Comparison of ENCODE assay signal across 31 mouse cellular contexts in the genomic region with DNA sequence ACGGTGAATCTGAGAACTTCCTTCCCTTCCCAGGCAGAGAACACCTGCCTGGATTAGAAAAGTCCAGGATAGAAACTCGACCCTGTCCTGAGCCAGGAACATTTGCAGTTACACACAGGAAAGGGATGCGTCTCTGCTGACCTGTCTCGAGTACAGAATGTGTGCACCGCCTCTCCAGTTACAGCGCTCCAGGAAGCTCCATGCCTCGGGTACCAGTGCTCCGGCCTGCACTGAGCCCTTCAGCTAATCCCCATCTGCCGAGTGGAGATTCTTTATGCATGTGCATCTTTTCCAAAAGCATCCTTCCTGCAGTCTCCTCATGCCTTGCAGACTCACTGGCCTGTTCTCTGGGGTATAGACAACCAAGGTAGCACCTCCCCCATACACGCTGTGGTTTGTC. TPM values are rescaled to one million over a fixed set of nuclear protein-coding genes. Genes with fewer than 3 reads are reported as not detected.
"Had no signal": no experiment of that assay in that cellular context is flagged by ENCODE, and none has a peak within 500 bp of the region (broad histone marks: within the 10 kb centered on the region; RNA-seq: fewer than 3 reads in every experiment).

No protein-coding gene starts in this region.

- H3K9me3 ChIP-seq: embryonic facial prominence, embryonic 10.5 days; embryonic facial prominence, embryonic 12.5 days; embryonic facial prominence, embryonic 13.5 days; embryonic facial prominence, embryonic 15.5 days; forebrain, embryonic 10.5 days; forebrain, embryonic 12.5 days; forebrain, embryonic 13.5 days; forebrain, embryonic 15.5 days had no signal

- H3K36me3 ChIP-seq: embryonic facial prominence, embryonic 10.5 days; embryonic facial prominence, embryonic 12.5 days; embryonic facial prominence, embryonic 13.5 days; embryonic facial prominence, embryonic 15.5 days; forebrain, embryonic 10.5 days; forebrain, embryonic 12.5 days; forebrain, embryonic 15.5 days had no signal

- H3K9ac ChIP-seq: embryonic facial prominence, embryonic 12.5 days; embryonic facial prominence, embryonic 13.5 days; embryonic facial prominence, embryonic 15.5 days; forebrain, embryonic 12.5 days; forebrain, embryonic 13.5 days; forebrain, embryonic 15.5 days; forebrain, postnatal 0 days had no signal

- H3K4me1 ChIP-seq: embryonic facial prominence, embryonic 13.5 days; embryonic facial prominence, embryonic 15.5 days; forebrain, embryonic 12.5 days; forebrain, embryonic 13.5 days; forebrain, embryonic 15.5 days had no signal

- H3K27me3 ChIP-seq: embryonic facial prominence, embryonic 12.5 days; embryonic facial prominence, embryonic 13.5 days; embryonic facial prominence, embryonic 15.5 days; forebrain, embryonic 12.5 days; forebrain, embryonic 13.5 days; forebrain, embryonic 15.5 days had no signal

- H3K27ac ChIP-seq: embryonic facial prominence, embryonic 10.5 days; embryonic facial prominence, embryonic 12.5 days; embryonic facial prominence, embryonic 13.5 days; embryonic facial prominence, embryonic 15.5 days; forebrain, embryonic 10.5 days; forebrain, embryonic 12.5 days; forebrain, embryonic 13.5 days; forebrain, embryonic 15.5 days; gastrocnemius, adult 2 months had no signal

- H3K4me3 ChIP-seq: embryonic facial prominence, embryonic 10.5 days; embryonic facial prominence, embryonic 12.5 days; embryonic facial prominence, embryonic 13.5 days; embryonic facial prominence, embryonic 15.5 days; erythroblast, embryonic 14.5 days; forebrain, embryonic 10.5 days; forebrain, embryonic 12.5 days; forebrain, embryonic 13.5 days; forebrain, embryonic 15.5 days; gastrocnemius, adult 2 months had no signal

- H3K4me2 ChIP-seq: embryonic facial prominence, embryonic 12.5 days; embryonic facial prominence, embryonic 13.5 days; embryonic facial prominence, embryonic 15.5 days; forebrain, embryonic 12.5 days; forebrain, embryonic 13.5 days; forebrain, embryonic 15.5 days had no signal

- DNase-seq: cerebellum, adult 18-20 months; cerebellum, adult 2 months; cerebellum, adult 8-10 months; cerebellum, adult 9-10 months; cerebellum, adult 9-11 months; cerebellum, postnatal 10 days; cerebellum, postnatal 14 days; cerebellum, postnatal 25 days; cerebellum, postnatal 36 days; embryo, embryonic 11 days; gastrocnemius, adult 2 months; gastrocnemius, postnatal 10 days; gastrocnemius, postnatal 14 days; gastrocnemius, postnatal 25 days; gastrocnemius, postnatal 36 days; heart, adult 18-20 months had no signal

- ATAC-seq: forebrain, embryonic 13.5 days; forebrain, embryonic 14.5 days; forebrain, embryonic 15.5 days; forebrain, embryonic 16.5 days had no signal

RNA-seq across cellular contexts. Expression of gene Map3k7cl, which starts 24.4 kb away (rescaled TPM):
- total RNA-seq: common myeloid progenitor, adult 5-6 weeks; forebrain, postnatal 0 days; granulocyte monocyte progenitor cell, adult 5-6 weeks had no signal
- polyA plus RNA-seq: embryonic facial prominence, embryonic 10.5 days; embryonic facial prominence, embryonic 11.5 days; embryonic facial prominence, embryonic 12.5 days; embryonic facial prominence, embryonic 13.5 days; erythroblast, embryonic 14.5 days; forebrain, embryonic 10.5 days; forebrain, embryonic 12.5 days; forebrain, embryonic 14.5 days; forebrain, embryonic 15.5 days; forebrain, postnatal 0 days had no signal
